ENCODE assay signal across 8 mouse cellular contexts in genomic region chr12:52602883-52603694, GRCm38 (mm10).
A peak's percentile ranks its signal among the peaks of the same experiment; 100 is the strongest.
DNase-seq lines count a peak whose midpoint lies in the region; ATAC-seq lines count a peak whose summit lies in the region.

No protein-coding gene starts in this region.

- H3K36me3 ChIP-seq in hindbrain, embryonic 11.5 days (ENCODE audit: control insufficient read depth, insufficient read depth, low read length), result no peaks in the 10 kb centered on the region

- peak overlapping the region; percentile 83 for H3K4me3 ChIP-seq in hindbrain, embryonic 11.5 days (ENCODE audit: low read depth, low read length)

- ATAC-seq in hindbrain, embryonic 11.5 days (ENCODE audit: low FRiP score), result peak; percentile 89

- WGBS in hindbrain, embryonic 11.5 days, result 0% methylated on average over 35 of the region's 35 CpGs

- no peaks in the 10 kb centered on the region for H3K4me1 ChIP-seq in hindbrain, embryonic 11.5 days (replicated peaks; ENCODE audit: control insufficient read depth, insufficient read depth, low read length)

- DNase-seq in MN1 (ENCODE audit: low spot score), result peak; percentile 92
- peak; percentile 95 for DNase-seq in cerebellum, adult 9-10 months
- DNase-seq in frontal cortex, adult 2 months (ENCODE audit: extremely low spot score in 1 of 2, low spot score in 1 of 2), result peak; percentile 82 to 90
- DNase-seq in hindbrain, embryonic 11.5 days (ENCODE audit: low spot score), result peak; percentile 90
- peak; percentile 79 to 85 for DNase-seq in layer of hippocampus, postnatal 10 days (ENCODE audit: low spot score in 2 of 2)
- DNase-seq in lung, postnatal 14 days, result peak; percentile 86
- DNase-seq in retina, adult 2 months (ENCODE audit: low read depth, low spot score), result peak; percentile 95
- peak; percentile 80 to 87 for DNase-seq in thymus, postnatal 36 days

- no peaks in the 10 kb centered on the region for H3K9me3 ChIP-seq in hindbrain, embryonic 11.5 days (ENCODE audit: control insufficient read depth, low read length)

- H3K4me2 ChIP-seq in hindbrain, embryonic 11.5 days (replicated peaks; ENCODE audit: low read depth, low read length), result peak overlapping the region; percentile 81

- peak overlapping the region; percentile 61 for H3K9ac ChIP-seq in hindbrain, embryonic 11.5 days (ENCODE audit: low read depth, low read length)

- H3K27ac ChIP-seq in hindbrain, embryonic 11.5 days (ENCODE audit: low read depth, low read length), result peak overlapping the region; percentile 24

- no peaks in the 10 kb centered on the region for H3K27me3 ChIP-seq in hindbrain, embryonic 11.5 days (ENCODE audit: control insufficient read depth, insufficient read depth, low read length)

Comparison
In these comparisons a context has a peak if more than half of its experiments do, and no peak if none do; other contexts are left out.
1. Peak in every context shown above with its lines: DNase-seq, ATAC-seq, H3K4me3 ChIP-seq and H3K27ac ChIP-seq.